Mouse (Mus musculus): ENCODE results near the gene Gadd45b. TPM values are rescaled to one million over a fixed set of nuclear protein-coding genes. Genes with fewer than 3 reads are reported as not detected.

Gadd45b gene
- 7.8 and 9.1 TPM in 2 replicates for polyA plus RNA-seq (2012; rRNA removed)

GRCm38 (mm10) chr10:80929299-80930226 is at the start of gene Gadd45b:
Gene Gadd45b (plus strand): TSS chr10:80930073.
- Histone ChIP-seq H3K27ac (ENCODE audit: control insufficient read depth, insufficient read depth, low read depth, low read length) (peak within 1 kb of the TSS; percentile 80), H3K27me3 (ENCODE audit: control insufficient read depth, insufficient read depth, low read length) (no peaks in the 10 kb centered on the region), H3K36me3 (ENCODE audit: control insufficient read depth, insufficient read depth, low read length) (no peaks in the 10 kb centered on the region), H3K4me3 (ENCODE audit: control insufficient read depth, low read depth, low read length) (peak within 1 kb of the TSS; percentile 89), H3K4me1 (ENCODE audit: control insufficient read depth, insufficient read depth, low read length) (peaks cover 45% of the 10 kb centered on the region)
- TF ChIP-seq POLR2A (IDR thresholded peaks at IDR 0.05; ENCODE audit: control insufficient read depth, low read depth, low read length) (peak; percentile 99), CTCF (IDR thresholded peaks at IDR 0.05; ENCODE audit: control insufficient read depth, insufficient read depth, insufficient replicate concordance, low read depth, low read length) (no peak)

DNA sequence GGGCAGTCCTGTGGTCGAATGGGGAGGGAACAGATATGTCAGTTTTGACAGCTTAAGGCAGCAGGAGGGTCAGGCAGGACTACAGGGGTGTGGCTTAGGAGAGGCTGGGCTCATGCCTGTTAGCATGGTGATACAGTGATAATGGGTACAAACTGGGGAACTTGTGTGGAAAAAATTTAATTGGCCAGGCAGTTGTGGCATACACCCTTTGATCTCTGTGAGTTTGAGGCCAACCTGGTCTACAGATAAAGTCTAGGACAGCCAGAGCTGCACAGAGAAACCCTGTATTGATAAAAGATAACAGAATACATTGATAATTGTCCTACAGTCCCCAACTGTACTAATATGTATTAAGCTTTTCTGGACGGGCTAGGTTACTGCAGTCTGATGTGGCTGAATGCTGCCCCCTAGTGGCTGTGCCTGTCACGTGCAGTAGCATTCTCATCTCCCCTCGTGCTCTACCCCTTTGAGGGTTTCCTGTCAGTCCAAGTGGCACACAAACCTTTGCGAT is 49.7 kb upstream of the Gadd45b start:
- no peaks in the 10 kb centered on the region for H3K36me3 ChIP-seq (ENCODE audit: control insufficient read depth, insufficient read depth, low read length)
- no peak overlapping the region; the same call in 1 of the 2 replicates for H3K4me3 ChIP-seq (ENCODE audit: control insufficient read depth, low read depth, low read length)
- TF ChIP-seq CTCF (IDR thresholded peaks at IDR 0.05; ENCODE audit: control insufficient read depth, insufficient read depth, insufficient replicate concordance, low read depth, low read length): peak; percentile 99; the same call in 1 of the 2 replicates
- TF ChIP-seq POLR2A (IDR thresholded peaks at IDR 0.05; ENCODE audit: control insufficient read depth, low read depth, low read length): no peak
- H3K27me3 ChIP-seq (ENCODE audit: control insufficient read depth, insufficient read depth, low read length): no peaks in the 10 kb centered on the region
- H3K4me1 ChIP-seq (ENCODE audit: control insufficient read depth, insufficient read depth, low read length): peaks cover 3% of the 10 kb centered on the region
- no peak overlapping the region for H3K27ac ChIP-seq (ENCODE audit: control insufficient read depth, insufficient read depth, low read depth, low read length)

- Histone ChIP-seq H3K36me3 (ENCODE audit: control insufficient read depth, insufficient read depth, low read length) (no peaks in the 10 kb centered on the region), H3K27ac (ENCODE audit: control insufficient read depth, insufficient read depth, low read depth, low read length) (no peak overlapping the region), H3K4me1 (ENCODE audit: control insufficient read depth, insufficient read depth, low read length) (peaks cover 3% of the 10 kb centered on the region), H3K27me3 (ENCODE audit: control insufficient read depth, insufficient read depth, low read length) (no peaks in the 10 kb centered on the region), H3K4me3 (ENCODE audit: control insufficient read depth, low read depth, low read length) (no peak overlapping the region; the same call in 1 of the 2 replicates)
- TF ChIP-seq CTCF (IDR thresholded peaks at IDR 0.05; ENCODE audit: control insufficient read depth, insufficient read depth, insufficient replicate concordance, low read depth, low read length) (no peak), POLR2A (IDR thresholded peaks at IDR 0.05; ENCODE audit: control insufficient read depth, low read depth, low read length) (no peak)
Observed at GRCm38 (mm10) chr10:80880901-80881300, 49.0 kb upstream of the Gadd45b start.

GRCm38 (mm10) chr10:80881301-80881700 is 48.6 kb upstream of the Gadd45b start:
- H3K27me3 ChIP-seq (ENCODE audit: control insufficient read depth, insufficient read depth, low read length): no peaks in the 10 kb centered on the region
- H3K27ac ChIP-seq (ENCODE audit: control insufficient read depth, insufficient read depth, low read depth, low read length): no peak overlapping the region
- H3K4me1 ChIP-seq (ENCODE audit: control insufficient read depth, insufficient read depth, low read length): peaks cover 3% of the 10 kb centered on the region
- peak; percentile 96 for TF ChIP-seq CTCF (IDR thresholded peaks at IDR 0.05; ENCODE audit: control insufficient read depth, insufficient read depth, insufficient replicate concordance, low read depth, low read length)
- no peak for TF ChIP-seq POLR2A (IDR thresholded peaks at IDR 0.05; ENCODE audit: control insufficient read depth, low read depth, low read length)
- no peaks in the 10 kb centered on the region for H3K36me3 ChIP-seq (ENCODE audit: control insufficient read depth, insufficient read depth, low read length)
- no peak overlapping the region for H3K4me3 ChIP-seq (ENCODE audit: control insufficient read depth, low read depth, low read length)

GRCm38 (mm10) chr10:80887181-80887580 is 42.7 kb upstream of the Gadd45b start:
- Histone ChIP-seq H3K27ac (ENCODE audit: control insufficient read depth, insufficient read depth, low read depth, low read length) (no peak overlapping the region), H3K4me1 (ENCODE audit: control insufficient read depth, insufficient read depth, low read length) (peaks cover 4% of the 10 kb centered on the region), H3K4me3 (ENCODE audit: control insufficient read depth, low read depth, low read length) (no peak overlapping the region), H3K36me3 (ENCODE audit: control insufficient read depth, insufficient read depth, low read length) (no peaks in the 10 kb centered on the region), H3K27me3 (ENCODE audit: control insufficient read depth, insufficient read depth, low read length) (no peaks in the 10 kb centered on the region)
- no peak for TF ChIP-seq POLR2A (IDR thresholded peaks at IDR 0.05; ENCODE audit: control insufficient read depth, low read depth, low read length)
- no peak for TF ChIP-seq CTCF (IDR thresholded peaks at IDR 0.05; ENCODE audit: control insufficient read depth, insufficient read depth, insufficient replicate concordance, low read depth, low read length)

DNA sequence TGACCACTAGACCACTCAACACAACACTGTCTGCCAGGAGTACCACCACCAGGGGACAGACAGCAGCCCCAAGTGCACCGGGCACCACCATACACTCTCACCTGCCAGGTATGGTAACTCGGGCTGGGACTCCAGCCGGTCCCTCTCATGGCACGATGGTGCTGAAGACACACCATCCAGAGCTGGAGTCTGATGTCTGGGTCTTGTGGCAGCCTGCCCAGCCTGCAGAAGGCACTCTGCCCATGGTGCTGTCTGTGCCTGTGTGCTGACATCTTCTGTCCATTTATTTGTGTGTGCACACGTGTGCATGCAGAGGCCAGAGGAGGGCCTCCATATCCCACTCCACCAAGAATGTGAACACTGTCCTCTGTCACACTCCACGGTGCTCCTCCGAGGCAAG is 34.8 kb upstream of the Gadd45b start:
- no peaks in the 10 kb centered on the region for H3K36me3 ChIP-seq (ENCODE audit: control insufficient read depth, insufficient read depth, low read length)
- no peaks in the 10 kb centered on the region for H3K27me3 ChIP-seq (ENCODE audit: control insufficient read depth, insufficient read depth, low read length)
- H3K27ac ChIP-seq (ENCODE audit: control insufficient read depth, insufficient read depth, low read depth, low read length): no peak overlapping the region
- TF ChIP-seq CTCF (IDR thresholded peaks at IDR 0.05; ENCODE audit: control insufficient read depth, insufficient read depth, insufficient replicate concordance, low read depth, low read length): no peak
- TF ChIP-seq POLR2A (IDR thresholded peaks at IDR 0.05; ENCODE audit: control insufficient read depth, low read depth, low read length): no peak
- peaks cover 29% of the 10 kb centered on the region for H3K4me1 ChIP-seq (ENCODE audit: control insufficient read depth, insufficient read depth, low read length)
- no peak overlapping the region for H3K4me3 ChIP-seq (ENCODE audit: control insufficient read depth, low read depth, low read length)

DNA sequence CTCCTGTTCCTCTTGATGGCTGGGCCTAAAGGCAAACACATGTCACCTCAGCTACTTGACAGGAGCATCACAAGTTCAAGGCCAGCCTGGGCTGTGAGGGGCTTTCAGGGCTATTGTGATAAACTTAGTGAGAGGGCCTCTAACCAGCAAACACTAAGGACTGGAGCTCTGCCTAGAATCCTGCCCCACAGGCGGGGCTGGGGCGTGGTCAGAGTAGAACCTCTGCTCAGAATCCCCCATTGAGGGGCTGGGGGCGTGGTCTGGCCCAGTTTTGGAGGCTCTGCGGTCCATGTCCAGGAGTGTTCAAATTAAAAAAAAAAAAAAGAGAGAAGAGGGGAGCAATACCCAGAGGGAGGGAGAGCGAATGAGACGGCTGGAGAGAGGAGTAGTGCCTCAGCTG is 34.2 kb upstream of the Gadd45b start:
- Histone ChIP-seq H3K27me3 (ENCODE audit: control insufficient read depth, insufficient read depth, low read length) (no peaks in the 10 kb centered on the region), H3K36me3 (ENCODE audit: control insufficient read depth, insufficient read depth, low read length) (no peaks in the 10 kb centered on the region), H3K4me3 (ENCODE audit: control insufficient read depth, low read depth, low read length) (0 out of 2 replicates have a peak overlapping the region, but pooled peaks have one; percentile 82), H3K4me1 (ENCODE audit: control insufficient read depth, insufficient read depth, low read length) (peaks cover 29% of the 10 kb centered on the region), H3K27ac (ENCODE audit: control insufficient read depth, insufficient read depth, low read depth, low read length) (no peak overlapping the region)
- TF ChIP-seq CTCF (IDR thresholded peaks at IDR 0.05; ENCODE audit: control insufficient read depth, insufficient read depth, insufficient replicate concordance, low read depth, low read length) (no peak), POLR2A (IDR thresholded peaks at IDR 0.05; ENCODE audit: control insufficient read depth, low read depth, low read length) (no peak)

All from testis, adult 2 months (tissue).